Mouse (Mus musculus) cerebellum, postnatal 25 days (tissue): ENCODE results near the gene Gm10134.

Experiments
- DNase-seq, 2 experiments: peaks; one replicate each; pipeline ENCODE4 v3.0.0; 2021; ENCODE audit warnings: mixed read lengths in 2 of 2

Gene Gm10134

DNA sequence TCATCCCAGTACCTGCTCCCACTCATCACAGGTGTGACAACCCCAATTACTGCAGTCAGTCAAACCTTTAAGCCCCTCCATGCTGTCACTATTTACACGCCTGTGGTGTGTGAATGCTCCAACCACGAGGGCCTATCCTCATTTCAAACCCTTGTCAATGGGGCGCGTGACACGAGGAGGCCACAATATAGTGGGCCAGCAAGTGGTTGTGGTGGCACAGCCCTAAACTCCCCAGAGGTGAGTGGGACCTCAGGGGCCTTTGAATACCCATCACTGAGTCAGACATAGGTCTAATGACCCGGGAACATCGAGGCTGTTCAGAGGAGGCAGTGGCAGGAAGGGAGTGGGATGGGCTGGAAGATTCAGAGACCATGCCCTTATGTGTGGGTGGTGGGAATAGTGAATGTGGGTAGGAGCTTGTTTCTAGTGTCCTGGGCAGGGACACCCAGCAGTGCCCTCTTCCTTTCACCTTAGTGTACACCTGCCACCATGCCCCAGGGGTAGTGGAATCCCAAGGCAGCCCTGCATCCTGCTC is 28.1 kb downstream of the Gm10134 start:
- DNase-seq, result peak in 1 of 2 experiments; percentile 59

DNA sequence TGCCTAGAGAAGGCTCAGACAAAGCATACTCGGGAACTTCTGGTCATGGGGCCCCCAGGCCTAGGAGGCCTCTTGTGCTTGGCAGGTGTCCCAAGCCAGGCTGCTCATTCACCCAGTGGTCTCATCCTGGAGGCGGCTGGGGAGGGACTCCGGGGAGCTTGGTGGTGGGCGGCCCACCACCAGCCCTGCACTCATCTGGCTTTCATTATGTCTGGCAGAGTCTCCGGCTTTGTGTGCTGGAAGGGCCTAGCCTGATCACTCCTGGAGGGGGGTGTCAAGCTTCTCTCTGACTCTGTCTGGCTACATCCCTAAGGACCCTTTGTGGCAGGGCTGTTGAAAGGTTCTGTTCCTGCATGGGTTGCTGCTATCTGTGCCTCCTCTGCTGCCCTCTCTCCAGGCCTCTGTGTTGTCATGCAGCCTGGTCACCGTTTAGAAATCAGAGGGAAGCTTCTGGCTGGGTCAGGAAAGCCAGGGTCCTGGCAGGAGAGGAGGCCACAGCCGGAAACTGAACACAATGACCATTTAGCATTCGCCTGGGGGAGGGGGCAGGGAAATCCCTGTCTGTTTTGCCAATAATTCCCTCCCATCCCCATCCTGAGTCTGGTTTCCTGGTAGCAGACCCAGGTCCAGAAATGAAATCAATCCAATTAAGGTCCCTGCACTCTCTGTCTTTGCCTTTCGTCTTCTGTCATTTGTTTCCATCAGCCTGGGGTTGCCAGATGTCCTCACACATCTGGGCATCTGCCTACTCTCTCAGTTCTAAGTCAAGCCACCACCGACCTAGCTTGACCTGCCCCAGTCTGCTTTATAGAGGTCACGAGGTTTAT is 28.8 kb downstream of the Gm10134 start:
- DNase-seq, result peak in 1 of 2 experiments; percentile 62

DNA sequence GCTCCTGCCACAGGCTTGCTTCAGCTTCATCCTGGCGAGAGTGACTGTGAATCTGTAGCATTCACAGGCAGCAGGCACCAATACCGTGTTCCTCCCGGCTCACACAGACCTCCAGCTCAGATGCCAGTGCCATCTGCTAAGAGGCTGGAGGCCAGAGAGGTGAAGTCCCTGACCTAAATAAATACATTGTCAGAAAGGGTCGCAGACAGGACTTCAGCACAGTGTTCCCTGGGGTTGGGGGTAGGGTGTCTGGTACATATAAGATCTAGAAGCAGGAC is 29.3 kb downstream of the Gm10134 start:
- DNase-seq, result peak; percentile 82 to 83

DNA sequence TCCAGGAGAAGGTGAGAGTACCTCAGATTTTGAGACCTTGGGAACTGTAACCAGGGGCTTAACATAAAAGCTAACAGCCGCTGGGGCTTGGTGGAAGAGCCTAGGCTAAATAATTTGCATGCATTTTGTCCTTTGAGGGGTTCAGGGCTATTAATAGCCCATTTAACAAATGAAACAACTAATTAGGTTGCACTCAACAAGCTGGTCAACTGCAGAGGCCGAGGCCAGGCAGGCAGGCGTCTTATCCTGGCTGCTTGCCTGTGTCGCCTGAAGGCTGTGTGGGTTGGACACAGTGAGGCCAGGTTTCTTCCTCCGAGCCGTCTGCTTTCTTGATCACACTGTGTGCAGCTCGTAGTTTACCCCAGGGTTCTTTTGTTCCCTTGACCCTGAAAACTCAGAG is 29.8 kb downstream of the Gm10134 start:
- peak; percentile 83 to 90 for DNase-seq

DNA sequence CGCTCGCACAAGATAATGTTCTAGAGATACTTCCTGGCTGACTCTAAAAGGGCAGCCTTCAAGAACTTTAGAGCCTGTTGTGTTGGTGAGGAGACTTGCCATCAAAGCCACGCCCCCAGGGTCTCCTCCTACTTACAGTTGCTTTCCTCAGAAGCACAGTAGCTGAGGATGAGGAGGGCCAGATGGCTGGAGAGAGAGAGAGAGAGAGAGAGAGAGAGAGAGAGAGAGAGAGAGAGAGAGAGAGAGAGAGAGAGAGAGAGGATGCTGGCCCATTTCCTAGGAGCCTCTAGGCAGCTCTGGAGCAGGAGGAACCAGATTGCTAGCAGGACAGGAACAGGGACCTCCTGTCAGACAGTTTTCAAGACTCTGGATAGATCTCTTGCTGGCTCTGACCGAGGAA is 30.3 kb downstream of the Gm10134 start:
- peak; percentile 60 to 63 for DNase-seq

DNA sequence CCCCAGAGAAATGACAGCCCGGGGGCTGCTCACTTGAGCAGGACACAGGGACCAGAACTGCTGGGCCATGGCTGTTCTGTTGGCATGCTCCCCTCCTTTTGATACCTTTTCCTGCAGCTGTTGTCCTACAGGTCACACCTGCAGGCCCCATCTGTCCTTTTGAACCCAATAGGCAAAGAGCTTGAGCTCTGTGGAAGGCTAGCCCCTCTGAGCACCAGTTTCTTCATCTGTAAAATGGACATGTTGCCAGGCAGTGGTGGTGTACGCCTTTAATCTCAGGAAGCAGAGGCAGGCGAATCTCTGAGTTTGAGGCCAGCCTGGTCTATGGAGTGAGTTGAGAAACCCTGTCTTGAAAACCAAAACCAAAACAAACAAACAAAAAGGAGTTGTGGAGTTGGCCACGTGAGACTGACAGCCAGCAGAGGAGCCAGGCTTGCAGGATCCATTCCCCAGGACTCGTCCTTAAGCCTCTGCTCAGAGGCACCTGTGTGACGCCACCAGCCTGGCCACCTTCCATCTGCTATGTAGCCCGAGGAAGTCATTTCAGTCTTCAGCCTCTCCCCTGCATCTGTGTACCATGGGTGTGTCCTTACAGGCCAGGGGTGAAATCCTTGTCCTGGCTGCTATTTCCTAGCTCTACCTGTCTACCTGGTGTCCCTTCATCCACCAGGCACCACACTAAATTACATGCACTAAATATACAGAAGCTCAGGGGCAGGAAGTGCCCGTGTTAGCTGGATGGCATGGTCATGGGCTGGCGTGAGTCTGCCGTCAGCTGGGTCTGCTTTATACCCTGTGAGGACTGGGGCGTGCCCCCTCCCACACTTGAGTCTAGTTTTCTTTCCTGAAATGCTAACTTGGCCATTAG is 31.1 kb downstream of the Gm10134 start:
- peak; percentile 44 to 68 for DNase-seq

DNA sequence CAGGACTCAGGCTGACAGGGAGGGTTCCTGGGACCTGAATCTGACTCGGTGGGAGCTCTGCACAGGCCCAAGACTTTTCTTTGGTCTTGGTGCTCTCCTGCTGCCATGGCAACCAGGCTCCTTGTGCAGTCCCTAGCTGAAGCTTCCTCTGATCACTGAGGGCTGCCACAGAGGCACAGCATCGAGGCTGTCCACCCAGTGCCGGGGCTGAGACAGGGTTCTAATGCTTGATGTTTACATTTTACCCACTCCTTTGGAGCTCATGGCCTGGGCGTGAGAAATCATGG is 31.7 kb downstream of the Gm10134 start:
- peak; percentile 43 to 44 for DNase-seq

DNA sequence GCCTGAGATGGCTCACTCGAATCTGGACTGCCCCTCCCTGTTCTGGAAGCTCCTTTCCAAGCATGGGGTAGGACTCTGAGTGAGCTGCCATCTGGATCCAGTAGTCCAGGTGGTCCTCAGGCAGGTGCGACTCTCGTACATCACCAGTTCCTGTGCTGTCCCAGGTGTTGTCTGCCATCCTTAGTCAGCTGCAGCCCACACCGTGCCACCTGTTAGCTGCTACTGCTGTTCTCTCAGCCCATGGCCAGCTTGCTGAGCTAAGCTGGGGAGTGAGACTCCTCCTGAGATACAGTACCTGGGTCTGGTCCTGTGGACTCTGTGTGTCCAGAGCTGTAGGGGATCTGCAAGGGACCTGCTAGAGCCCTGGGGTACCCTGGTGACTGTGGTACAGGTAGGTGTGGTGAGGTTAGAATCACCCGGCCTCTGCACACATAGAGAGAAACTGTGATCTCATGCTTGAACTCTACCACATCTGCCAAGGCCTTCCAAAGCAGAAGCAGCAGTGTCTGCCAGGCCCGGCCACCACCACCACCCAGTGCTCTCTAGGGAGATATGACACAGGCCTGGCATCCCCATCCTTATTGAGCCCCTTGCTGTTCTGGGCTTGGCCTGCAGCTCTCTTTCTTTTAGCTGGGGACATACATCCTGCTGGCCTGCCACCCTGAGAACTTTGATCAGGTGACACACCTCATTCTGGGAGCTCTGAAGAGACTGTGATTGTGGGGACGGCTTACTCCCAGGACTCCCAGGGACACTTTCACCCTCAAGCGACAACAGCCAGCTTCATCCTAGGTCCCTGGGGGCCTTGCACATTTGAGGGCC is 32.3 kb downstream of the Gm10134 start:
- peak; percentile 30 to 46 for DNase-seq

DNA sequence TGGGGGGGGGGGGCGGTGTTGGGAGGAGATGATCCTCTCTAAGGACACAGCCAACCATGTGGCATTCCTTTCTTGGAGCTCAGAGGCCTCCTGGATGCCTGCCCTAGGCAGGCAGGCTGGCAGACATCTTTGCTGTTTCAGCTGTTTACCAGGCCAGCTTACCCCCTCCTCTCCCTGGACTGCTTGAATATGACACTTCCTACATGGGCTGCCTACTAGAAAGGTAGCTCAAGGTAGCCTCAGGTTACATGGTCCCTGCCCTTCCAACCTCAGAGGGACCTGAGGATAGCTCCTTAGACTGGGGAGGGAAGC is 32.9 kb downstream of the Gm10134 start:
- DNase-seq, result peak; percentile 59 to 70

DNA sequence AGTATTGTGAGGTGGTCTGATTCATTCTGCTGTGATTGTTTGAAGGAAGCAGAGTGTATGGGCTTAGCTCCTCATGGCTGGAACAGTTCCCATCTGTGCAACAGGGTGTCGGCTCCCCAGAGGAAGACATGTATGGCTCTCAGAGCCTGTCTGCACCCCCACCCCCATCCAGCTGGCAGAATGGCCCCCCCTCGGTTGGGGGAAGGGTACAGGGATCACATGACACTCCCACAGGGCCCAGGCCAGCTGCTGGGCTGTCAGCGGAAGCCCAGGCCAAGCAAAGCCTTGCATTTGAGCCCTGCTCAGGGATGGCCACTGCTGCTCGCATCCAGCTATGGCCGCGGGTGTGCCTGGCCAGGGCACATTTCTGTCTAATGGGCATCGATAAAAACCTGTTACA is 33.3 kb downstream of the Gm10134 start:
- peak; percentile 57 to 71 for DNase-seq

DNA sequence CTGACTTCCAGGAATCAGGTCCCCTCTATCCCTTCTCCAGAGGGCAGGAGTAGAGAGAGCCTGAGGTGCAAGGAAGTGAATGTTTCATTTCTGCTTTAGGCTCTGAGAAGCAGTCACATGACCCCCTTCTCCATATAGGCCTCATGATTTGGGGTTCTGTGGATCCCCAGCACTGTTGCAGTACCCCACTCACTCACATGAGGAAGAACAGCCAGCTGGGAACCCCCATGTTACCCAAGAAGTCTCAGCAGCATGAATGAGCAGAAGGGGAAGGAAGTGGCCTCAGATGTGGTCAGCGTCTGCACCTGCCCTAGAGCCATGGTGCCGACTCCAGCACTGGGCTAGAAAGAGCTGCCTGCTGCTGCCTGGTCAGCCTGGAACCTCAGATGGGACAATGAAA is 34.1 kb downstream of the Gm10134 start:
- peak in 1 of 2 experiments; percentile 22 for DNase-seq

DNA sequence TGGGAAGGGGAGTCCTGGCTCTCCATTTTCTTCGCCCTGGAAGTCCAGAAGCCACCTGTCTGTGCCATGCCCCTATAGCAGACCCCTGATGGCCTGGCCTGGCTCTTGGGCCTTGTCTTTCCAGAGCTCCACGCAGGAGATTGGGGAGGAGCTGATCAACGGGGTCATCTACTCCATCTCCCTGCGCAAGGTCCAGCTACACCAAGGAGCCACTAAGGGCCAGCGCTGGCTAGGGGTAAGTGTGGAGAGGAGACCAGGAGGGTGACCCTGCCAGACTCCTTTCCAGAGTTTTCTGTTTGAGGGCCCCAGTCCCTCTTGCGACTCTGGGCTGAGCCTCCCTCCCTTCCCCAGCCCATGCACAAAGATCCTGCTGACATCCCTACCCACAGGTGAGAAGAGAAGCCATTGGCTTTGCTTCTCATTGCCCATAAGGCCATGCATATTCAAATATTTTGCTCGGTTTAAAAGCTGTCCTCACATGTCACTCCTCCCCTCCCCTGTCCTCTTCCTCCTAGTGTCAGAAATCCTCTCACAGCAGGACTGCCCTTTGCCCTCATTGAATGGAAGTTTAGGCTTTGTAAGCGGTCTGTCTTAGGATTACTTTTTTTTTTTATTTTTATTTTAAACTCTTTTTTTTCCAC is 34.8 kb downstream of the Gm10134 start:
- no peak for DNase-seq

DNA sequence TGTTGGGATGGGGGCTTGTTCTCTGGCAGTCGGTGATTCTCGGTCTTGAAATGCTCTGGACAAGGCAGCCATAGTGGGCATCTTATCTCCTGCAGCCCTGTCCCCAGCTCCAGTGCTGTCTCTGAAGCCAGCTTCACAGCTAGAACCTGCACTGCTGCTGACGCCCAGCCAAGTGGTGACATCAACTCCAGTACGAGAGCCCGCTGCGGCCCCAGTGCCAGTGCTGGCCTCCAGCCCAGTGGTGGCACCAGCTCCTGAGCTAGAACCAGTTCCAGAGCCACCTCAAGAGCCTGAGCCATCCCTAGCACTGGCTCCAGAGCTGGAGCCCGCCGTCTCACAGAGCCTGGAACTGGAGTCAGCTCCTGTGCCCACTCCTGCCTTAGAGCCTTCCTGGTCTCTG is 38.0 kb downstream of the Gm10134 start:
- DNase-seq, result peak; percentile 97 to 98

DNA sequence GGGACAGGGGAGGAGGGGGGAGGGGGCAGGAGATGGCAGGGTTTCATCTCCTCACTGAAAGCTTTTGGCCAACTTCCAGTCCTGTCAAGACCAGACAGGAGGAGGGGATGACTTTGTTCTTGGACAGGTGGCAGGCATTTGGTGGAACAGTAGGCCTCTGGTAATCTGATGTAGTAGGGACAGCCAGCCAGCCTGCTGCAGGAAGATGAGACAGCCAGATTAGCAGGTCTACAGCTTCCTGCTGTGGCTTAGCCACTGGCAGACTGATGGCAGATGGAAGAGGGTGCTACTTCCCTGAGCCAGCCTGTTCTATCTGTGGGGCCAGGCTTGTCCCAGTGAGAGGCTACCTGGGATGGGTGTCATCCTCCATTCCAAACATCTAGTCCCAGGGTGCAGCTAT is 40.1 kb downstream of the Gm10134 start:
- DNase-seq, result peak; percentile 73 to 74

DNA sequence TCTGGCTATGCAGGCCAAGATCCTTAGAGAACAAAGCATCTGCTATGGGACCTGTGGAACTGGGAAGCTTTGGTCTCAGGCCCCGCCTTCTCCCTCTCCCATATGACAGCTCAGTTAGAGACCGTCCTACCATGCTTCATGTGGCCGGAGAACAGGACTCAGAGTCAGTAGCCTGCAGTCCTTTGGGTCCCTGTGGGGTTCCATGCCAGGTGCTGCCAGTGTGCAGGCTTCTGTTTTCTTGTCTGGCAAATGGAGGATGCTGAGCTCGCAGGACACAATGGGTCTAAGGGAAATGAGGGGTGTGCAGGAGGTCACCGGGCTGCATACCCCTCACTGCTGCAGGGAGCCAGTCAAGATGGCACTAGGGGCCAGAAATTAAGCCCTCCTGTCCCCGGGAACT is 40.7 kb downstream of the Gm10134 start:
- peak in 1 of 2 experiments; percentile 46 for DNase-seq

DNA sequence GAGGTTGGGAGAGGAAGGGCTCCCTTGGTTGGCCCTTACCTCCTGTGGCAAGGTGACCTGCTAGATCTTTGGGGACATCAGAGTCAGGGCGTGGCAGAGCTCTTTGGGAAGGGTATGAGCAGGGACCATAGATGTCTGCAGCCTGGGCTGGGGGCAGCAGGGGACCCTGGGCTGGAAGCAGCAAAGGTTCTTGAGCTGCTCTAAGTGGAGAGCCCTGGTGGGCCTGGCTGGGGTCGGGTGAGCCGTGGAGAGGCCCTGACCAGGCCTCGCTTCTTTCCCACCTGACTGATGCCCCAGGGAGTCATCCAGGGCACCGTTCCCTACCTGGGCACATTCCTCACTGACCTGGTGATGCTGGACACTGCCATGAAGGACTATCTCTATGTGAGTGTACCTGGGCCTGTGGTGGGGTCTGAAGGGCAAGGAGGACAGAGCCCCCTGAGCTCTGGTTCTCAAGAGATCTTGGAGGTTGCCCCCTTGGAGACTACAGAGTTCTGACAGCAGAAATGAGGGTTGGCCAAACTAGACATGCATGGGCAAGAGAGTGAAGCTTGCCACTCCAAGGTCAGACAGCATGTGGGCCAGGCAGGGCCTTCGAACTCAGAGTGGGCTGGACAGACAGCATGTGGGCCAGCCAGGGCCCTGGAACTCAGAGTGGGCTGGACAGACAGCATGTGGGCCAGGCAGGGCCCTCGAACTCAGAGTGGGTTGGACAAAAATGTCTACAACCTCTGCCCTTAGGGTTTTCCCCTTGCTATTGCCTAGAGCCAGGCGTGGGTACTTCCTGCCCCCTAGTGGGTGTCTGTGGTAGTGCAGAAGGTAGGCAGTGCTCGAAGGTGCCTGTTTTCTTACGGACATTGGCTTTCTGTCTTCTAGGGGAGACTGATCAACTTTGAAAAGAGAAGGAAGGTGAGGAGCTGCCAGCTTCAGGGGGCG is 41.6 kb downstream of the Gm10134 start:
- DNase-seq, result peak; percentile 91 to 92

DNA sequence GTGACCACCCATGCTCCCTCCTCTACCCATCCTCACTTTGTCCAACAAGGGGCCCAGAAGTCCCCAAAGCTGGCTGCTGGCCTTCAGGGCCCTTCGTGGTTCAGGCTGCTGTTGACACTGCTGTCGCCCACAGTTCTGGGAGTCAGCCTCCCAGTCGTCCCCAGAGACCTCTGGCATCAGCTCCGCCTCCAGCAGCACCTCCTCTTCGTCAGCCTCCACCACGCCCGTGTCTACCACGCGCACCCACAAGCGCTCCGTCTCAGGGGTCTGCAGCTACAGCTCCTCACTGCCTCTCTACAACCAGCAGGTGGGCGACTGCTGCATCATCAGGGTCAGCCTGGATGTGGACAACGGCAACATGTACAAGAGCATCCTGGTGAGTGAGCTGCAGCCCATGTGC is 43.3 kb downstream of the Gm10134 start:
- peak in 1 of 2 experiments; percentile 40 for DNase-seq

DNA sequence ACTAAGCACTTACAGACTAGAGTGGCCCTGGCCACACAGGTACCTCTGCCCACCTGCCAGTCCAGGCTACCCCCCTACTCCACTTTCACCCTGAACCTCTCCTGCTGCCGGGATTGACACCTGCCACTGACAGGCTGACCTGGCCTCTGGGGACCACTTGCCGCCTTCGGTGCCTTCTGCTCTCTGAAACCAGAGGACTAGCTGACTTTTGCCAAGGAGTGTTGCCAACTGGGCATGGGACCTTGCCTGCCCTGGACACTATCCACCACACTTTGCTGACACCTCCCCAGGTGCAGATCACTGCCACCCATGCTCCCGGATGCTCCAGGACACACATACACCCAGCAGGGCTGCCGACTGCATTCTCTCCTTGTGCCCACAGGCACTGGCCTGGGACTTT is 46.4 kb downstream of the Gm10134 start:
- DNase-seq, result peak; percentile 39 to 40
